Mouse (Mus musculus) adrenal gland, postnatal 25 days (tissue): Measurements from ENCODE around the gene Zfp462. TPM values are rescaled to one million over a fixed set of nuclear protein-coding genes. Genes with fewer than 3 reads are reported as not detected.
"Not testable (repeated sequence)": the region's sequence is repeated elsewhere in the genome, so short reads cannot be mapped to it uniquely, and the experiment has no call there.

Experiments
- DNase-seq: peaks from one replicate; pipeline ENCODE4 v3.0.0; 2021; ENCODE audit warnings: mixed read lengths
- total RNA-seq: library from RNA; stranded (reverse); gene quantifications from 2 replicates; pipeline ENCODE4 v1.2.3, GENCODE M21; 2021

The Zfp462 gene
- total RNA-seq, 1 experiment from 2014 or later, result 51.6 TPM

DNA sequence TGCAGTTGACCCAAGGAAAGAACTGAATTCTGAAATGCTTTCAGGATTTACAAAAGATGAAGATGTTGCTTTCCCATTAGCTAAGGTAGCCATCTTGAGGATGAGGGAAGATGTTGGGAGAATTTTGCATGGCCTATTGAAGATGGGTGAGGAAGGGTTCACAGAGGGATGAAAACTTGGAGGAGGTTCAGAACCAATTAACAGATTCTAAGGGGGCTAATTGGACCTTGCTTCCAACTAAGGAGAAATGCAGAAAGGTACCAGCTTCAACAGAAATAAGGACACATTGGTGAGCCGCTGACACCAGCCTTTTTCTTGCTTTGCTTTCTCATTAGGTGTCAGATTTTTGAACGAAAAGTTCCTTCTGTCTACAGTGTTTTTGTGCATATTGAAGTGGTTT lies 6.0 kb downstream of the Zfp462 start:
- DNase-seq, result no peak

DNA sequence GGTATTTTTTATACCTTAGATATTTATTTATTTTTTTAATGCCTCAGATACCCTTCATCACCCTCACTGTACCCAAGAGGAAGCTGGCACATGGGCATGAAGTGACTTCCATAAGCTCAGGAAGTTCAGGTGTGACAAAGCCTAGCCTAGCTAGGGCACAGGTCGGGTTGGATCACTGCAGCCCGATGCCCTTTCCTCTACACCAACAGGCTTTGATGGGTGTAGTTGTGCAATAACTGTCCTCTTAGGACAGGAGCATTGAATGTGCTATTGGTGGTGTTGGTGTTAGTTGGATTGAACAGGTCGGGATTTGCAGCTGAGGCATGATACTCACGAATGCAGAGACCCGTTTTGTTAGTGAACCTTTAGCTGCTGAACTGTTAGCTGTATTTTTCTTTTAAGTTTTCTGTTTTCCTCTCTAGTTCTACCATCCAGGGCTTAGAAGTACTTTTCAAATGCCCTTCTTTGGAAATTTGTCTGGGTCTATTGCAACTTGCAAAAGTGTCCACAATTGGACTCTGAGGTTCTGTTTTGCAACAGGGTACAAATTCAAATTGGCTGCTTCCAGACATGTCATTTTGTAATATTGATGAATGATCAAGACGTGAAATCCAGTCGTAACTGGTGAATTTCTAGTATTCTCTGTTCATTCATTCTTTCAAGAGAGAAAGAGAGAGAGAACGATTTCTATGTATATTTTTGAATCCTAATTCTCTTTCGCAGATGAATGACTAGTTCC lies 9.0 kb downstream of the Zfp462 start:
- DNase-seq, result no peak

DNA sequence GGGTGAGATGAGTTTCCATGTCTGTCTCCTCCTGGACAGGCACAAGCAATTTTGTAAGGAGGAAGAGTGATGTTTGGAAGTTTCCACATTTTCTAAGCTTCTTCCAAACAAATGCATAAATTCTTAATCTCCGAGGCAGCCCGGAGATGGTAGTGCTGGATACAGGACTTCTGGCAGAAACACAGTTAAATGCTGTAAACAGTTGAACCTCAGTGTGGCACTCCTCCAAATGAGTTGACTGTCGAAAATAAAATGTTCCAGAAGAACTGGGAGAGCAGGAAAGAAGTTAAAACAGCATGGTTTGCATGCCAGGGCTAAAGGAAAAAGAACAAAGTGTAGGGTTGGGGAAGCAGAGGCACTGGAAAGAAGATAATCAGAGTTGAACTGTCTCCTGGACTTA lies 9.6 kb downstream of the Zfp462 start:
- no peak for DNase-seq

GRCm38 (mm10) chr4:54960776-54961175 lies 15.9 kb downstream of the Zfp462 start:
- DNase-seq, result no peak

- no peak for DNase-seq
Observed at GRCm38 (mm10) chr4:54962141-54962540, 17.3 kb downstream of the Zfp462 start.

GRCm38 (mm10) chr4:54963551-54963950 lies 18.7 kb downstream of the Zfp462 start:
- no peak for DNase-seq

GRCm38 (mm10) chr4:54965169-54965695 lies 20.4 kb downstream of the Zfp462 start:
- DNase-seq, result no peak

- peak; percentile 62 for DNase-seq
Observed at GRCm38 (mm10) chr4:54966161-54966806, 21.4 kb downstream of the Zfp462 start.

- no peak for DNase-seq
Observed at GRCm38 (mm10) chr4:54967166-54967565, 22.3 kb downstream of the Zfp462 start.

- DNase-seq, result peak; percentile 69
Observed at GRCm38 (mm10) chr4:54967721-54968120, 22.9 kb downstream of the Zfp462 start.

DNA sequence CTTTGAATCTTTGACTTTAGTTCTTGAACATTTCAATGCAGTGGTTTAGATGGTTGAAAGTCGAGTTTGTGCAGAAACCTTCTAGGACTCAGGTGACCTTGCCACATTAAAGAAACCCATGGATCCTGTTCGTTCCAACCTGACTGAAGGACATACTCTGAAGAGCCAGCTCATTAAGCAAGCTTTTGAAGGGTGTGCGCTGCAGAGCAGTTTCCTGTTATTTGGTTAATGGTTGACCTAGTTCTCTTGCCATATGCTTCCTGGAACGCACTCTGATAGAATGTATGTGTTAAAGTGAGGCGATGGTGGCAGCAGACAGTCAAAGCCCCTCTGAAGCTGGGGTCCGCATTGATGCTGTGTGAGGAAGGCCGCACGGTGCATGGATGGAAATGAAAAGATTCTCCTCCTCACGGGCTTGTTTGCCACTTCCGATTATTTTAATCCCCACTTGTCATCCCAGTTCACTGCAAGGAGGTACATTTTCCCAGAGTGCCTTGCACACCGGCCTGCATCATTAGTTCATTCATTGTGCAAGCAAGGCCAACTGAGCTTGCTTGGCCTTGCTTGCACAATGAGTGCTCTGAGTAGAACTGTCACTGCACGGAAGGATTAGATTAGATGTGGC lies 24.9 kb downstream of the Zfp462 start:
- DNase-seq, result no peak

DNA sequence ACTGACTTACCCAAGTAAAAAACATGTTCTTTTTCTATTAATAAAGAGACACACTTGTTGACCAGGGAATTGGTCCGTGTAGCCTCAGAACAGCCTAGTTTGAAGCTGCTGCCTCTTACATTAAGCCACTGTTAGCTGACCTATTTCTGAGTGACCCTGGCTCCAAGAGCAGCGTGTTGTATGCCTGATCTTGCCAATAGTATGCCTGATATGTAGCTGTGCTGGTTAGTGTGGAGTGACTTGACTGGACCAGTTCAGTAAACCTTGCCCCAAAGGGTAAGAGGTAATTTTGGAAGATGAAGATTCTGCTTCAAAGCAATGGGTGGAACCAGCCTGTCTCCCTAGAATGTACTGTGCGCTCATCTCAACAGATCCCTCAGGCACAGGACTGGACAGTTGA lies 26.5 kb downstream of the Zfp462 start:
- DNase-seq, result no peak

DNA sequence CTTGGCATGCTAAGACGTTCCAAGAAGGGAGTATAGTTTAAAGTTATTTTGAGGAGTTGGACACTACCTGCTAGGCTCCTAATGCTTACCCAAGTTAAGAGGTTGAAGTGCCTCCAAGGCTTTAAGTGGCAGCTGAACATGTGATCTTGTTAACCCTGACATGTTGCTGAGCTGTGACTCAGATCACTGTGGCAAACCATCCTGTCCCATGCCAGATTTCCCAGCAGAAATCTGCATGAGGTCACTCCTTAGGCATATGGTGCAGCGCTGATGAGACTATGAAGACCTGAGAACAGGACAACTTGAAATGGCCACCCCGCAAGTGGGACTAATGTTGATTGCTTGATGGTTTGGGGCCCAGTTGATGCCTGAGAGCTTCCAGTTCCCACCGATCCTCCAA lies 27.2 kb downstream of the Zfp462 start:
- no peak for DNase-seq

DNA sequence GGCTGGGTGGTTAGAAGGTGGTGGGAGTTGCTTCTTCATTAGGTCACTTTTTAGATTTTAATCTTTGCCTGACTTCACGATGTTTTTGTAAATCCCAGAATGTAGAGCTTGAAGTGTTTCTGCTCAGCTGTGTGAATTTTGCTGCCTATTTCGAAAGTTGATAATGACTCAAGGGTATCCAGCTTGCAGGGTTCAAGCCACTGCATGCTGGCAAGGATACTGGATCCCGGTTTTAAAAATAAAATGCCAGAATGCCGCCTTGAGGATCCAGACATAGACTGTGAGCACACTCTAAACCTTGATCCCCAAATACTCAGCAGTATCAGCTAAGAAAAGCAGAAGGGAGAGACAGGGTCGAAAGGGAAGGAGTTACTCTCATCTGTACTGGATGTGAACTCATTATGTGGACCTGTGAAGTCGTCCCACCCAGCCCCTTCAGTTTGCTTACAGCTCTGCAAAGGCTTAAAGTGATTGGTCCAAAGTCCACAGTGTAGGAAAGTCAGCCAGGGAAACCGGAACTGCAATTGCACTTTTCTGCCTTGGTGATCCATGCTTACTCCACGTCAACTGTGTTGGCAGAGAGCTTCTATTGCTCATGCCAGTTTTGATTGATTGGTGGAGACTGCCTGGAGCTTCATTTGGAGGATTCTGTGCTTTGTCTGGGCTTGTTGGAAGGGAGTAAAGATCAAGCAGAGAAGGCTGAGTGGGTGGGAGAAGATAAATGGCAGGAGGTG lies 28.1 kb downstream of the Zfp462 start:
- DNase-seq, result no peak

- peak; percentile 61 for DNase-seq
Observed at GRCm38 (mm10) chr4:54979771-54980472, 35.1 kb downstream of the Zfp462 start.

DNA sequence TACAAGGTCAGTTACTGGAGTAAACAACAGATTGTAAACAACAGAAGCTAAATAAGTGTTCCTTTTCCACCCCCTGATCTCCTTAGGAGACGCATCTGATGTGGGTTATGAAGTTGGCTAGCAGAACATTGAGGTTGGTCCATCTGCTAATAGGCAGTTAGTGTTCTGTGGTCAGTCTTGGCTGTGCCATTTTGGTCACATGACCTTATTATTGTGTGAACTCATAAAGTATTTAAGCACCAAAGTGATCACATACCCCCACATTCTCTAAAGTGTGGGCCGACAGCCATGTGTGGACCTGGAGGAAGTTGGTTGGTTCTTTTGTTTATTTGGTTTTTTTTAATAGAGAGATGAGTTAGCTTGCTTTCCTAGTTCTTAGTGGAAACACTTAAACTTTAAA lies 39.7 kb downstream of the Zfp462 start:
- no peak for DNase-seq

DNA sequence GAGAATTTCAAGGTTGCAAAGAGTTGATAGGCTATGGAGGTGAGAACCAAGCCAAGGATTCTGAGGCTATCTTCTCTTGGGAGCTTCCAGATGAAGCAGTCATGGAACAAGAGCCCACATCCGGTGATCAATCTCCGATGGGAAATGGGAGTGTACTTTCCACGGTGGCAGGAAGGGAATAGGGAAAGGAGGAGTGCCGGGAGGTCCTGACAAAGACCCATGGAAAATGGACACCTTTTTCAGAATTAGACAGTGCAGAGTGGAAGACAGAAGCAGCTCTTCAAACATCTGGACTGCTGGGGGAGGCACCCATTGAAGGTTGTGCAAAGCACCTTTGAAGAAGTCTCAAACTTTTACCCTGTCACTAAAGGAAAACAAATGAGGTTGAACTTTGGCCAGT lies 41.8 kb downstream of the Zfp462 start:
- no peak for DNase-seq

- no peak for DNase-seq
Observed at GRCm38 (mm10) chr4:54987256-54987655, 42.4 kb downstream of the Zfp462 start.

DNA sequence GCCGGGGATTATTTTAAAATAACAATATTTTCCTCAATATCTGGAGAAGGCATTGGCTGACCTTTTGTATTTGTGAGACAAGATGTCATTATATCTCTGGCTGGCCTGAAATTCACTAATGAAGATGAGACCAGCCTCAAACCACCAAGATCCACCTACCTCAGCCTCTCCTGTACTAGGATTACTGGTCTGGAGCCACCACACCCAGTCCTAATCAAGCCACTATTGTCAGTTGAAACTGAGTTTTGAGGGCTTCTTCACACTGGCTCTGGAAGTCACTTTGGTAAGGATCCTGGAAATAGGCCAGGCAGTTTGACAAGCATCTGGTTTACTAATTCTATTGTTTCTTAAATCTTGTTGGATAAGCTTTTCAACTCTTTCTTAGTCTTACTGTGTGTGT lies 43.1 kb downstream of the Zfp462 start:
- DNase-seq, result no peak

- no peak for DNase-seq
Observed at GRCm38 (mm10) chr4:54991973-54992372, 47.1 kb downstream of the Zfp462 start.

DNA sequence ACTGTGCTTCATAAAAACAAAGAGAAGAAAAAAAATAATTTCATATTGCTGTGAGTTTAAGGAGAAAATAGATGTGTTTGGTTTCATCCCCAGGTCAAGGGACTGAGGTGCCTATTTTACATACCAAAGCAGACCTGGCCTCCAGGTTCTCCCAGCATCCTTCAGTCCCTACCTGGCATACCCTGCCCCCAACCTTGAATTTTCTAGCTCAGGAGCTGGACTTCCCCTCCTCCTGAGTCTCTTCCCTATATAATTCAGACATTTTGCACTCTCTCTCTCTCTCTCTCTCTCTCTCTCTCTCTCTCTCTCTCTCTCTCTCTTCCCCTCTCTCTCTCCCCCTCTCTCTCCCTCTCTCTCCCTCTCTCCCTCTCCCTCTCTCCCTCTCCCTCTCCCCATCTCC lies 48.2 kb downstream of the Zfp462 start:
- not testable (repeated sequence) for DNase-seq

GRCm38 (mm10) chr4:54995258-54995657 lies 50.4 kb downstream of the Zfp462 start:
- no peak for DNase-seq
